Mouse (Mus musculus): ENCODE measurements around the gene Sfrp5.

The Sfrp5 gene

DNA sequence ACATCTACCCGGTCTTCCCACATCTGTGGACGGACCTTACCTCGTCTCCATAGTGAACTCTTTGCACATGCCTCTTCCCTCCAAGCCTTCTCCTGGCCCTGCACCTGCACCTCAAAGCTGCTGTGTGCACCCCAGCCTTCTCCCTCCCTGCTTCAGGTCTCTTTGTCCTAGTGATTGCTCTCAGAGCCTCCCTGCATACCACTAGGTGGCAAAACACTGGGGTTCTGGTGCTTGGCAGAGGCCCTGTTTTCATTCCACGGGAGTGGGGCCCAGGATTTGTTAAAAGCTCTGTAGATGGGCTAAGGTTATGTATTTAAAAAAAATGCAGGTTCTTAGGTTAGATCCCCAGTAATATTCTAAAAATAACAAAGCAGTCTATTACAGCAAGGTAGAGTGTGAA, 5.0 kb downstream of the Sfrp5 start:
- DNase-seq, result no peak

- DNase-seq, result no peak
These were observed 5.7 kb downstream of the Sfrp5 start for GRCm38 (mm10) chr19:42196378-42196777.

DNA sequence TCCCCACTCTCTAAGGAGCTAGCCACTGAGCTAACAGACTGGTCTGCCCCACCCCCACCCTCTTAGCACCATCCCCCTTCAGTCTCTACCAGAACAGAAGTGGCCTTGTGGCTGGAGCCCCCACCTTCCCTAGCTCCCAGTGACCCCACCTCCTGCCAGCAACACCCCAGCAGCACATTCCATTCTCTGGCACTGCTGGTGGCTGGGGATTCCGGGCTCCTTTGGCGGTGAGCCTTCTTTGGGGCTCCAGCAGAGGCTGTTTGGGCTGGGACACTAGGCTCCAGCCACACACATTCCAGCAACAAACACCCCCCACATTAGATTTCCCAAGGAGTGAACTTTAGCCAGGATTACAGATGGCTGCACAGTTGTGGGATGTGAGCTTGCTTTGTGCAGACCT, 8.7 kb downstream of the Sfrp5 start:
- no peak for DNase-seq

DNA sequence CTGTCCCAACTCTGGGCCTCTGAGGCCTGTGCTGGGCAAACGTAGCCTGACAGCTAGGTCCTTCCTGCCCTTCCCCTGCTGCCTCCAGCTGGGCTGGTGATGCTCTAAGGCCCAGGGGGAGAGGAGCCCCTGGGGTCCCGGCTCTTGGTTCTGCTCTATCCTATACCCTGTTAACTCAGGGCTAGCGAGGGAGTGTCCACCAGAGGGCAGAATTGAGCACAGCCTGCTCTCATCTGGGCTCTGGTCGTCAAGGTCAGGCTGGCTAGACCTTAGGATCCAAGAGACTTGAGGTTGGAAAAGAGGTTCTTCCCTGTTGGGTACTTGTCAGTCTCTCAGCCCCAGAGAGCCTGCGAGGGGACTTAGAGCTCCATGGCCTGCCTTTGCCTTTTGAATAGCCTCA, 11.6 kb downstream of the Sfrp5 start:
- DNase-seq, result peak; percentile 51

DNA sequence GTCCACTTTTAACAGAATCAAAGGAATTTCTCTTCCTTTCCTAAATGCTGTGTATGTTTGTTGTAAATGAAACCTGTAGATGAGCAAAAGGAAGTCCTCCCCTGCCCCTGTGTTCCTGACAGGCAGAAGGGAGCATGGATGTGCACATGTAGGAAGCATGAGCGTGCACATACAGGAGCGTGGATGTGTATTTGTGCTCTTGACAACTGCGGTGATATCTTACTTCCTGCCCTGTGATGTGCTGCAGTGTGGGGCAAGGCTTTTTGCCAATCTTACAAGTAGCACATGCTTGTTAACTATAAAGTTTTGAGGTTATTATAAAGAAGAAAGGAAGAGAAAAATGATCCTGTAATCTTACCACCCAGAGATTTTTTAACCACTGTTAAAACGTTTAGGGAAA, 12.3 kb downstream of the Sfrp5 start:
- no peak for DNase-seq

- DNase-seq, result no peak
These were observed 19.4 kb downstream of the Sfrp5 start for GRCm38 (mm10) chr19:42182673-42183072.

GRCm38 (mm10) chr19:42179356-42179755, 22.7 kb downstream of the Sfrp5 start:
- DNase-seq, result no peak

GRCm38 (mm10) chr19:42177461-42177860, 24.6 kb downstream of the Sfrp5 start:
- no peak for DNase-seq

- no peak for DNase-seq
These were observed 25.2 kb downstream of the Sfrp5 start for GRCm38 (mm10) chr19:42176841-42177240.

- DNase-seq, result peak; percentile 93
These were observed 31.8 kb downstream of the Sfrp5 start for GRCm38 (mm10) chr19:42170025-42170969.

DNA sequence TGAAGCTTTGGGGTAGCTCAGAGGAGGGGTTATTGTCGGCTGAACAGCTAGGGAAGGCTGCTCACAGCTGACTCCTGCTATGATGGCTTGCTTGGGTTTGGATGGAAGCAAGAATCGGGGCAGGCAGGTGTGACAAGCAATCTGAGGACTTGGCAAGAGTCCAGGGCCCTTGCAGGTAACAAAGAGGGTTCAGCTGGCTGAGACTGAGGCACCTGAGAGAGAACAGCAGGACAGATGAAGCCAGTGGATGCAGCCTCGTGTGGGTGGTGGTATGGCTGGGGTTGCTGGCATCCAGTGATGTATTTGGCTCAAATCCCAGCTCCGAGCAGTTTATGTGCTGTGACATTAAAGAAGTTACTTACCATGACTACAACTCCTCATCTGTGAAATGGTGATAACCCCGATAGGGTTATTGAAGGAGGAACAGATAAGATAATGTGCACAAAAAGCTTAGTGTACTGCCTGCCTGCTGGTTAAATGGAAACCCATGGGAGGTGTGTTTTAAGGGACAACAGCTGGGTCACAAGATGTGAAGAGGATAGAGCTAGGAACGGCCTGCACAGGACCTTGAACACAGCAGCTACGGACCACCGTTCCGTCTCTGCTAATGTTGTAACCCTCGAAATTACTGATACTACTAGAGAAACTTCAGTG, 32.6 kb downstream of the Sfrp5 start:
- no peak for DNase-seq

DNA sequence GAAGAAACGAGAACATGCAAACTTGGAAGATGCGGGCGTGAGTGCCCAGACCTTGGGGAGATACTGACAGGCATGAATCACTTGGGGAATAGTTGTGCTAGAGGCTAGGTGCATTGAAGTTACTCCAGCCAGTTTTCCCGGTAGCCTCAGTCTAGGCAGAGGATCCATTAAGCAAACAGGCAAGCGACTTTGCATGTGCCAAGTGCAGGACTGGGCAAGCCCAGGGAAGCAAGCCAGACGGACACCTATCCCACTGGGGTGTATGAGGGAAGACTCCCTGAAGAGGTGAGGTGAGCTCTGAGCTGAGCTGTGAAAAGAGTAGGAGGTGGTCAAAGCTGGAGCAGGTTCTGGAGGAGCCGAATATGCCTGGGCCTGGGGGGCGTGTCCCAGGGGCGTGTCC, 34.6 kb downstream of the Sfrp5 start:
- no peak for DNase-seq

GRCm38 (mm10) chr19:42166766-42167165, 35.3 kb downstream of the Sfrp5 start:
- no peak for DNase-seq

DNA sequence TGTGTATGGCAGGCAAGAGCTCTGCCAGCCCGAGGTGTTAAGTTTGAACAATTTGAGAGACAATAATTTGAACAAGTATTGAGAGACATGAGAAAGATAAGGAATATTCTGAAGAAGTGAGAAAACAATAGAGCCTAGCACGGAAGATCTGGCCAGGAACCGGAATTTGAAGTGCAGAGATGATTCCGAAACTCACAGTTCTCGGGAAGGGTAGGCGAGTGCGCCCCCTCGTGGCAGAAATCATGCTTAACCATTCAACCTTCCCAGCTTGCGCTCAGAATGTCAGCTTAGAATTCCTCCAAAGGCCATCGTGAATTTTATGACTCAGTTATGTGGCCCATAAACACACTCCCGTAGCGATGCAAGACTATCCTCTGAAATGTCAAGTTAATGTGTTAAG, 35.9 kb downstream of the Sfrp5 start:
- peak; percentile 95 for DNase-seq

DNA sequence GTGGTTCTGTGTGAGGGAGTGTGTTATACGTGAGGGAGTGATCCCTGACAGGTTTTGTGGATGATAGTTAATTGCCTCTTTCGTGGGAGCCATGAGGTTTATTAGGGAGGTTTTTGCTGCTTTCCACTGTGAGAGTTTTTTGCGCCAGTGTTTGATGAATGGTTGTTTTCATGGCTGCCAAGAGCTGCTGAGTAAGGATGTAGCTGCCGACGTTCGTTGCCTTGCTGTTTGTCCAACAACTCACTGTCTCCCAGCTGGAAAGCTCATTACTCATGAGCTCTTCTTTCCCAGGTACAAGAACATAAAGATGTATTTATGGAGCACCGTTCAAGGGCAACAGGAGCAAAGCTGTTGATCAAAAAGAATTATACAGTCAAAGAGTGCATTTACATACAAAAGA, 37.9 kb downstream of the Sfrp5 start:
- DNase-seq, result no peak

DNA sequence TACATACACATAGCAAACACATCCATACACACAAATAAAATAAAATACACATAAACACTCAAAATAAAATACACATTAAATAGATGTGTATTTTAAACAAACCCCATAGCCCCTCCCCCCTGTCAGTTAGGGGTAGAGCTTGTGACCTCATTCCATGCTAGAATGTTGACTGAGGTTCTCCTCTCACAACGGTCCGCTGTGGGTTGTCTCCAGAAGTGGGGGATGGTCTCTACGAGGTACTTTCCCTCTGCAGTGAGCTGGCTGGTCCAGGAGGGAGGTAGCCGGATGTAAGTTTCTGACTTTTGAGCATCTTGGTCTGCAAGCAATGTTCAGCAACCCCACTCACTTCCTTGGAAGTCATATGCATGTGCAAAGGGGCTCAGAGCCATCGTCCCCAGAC, 38.3 kb downstream of the Sfrp5 start, which contains the start of gene Zfyve27:
Gene Zfyve27 (plus strand): TSS at position 188 of the 400 bp plus-strand sequence.
- DNase-seq, result no peak

DNA sequence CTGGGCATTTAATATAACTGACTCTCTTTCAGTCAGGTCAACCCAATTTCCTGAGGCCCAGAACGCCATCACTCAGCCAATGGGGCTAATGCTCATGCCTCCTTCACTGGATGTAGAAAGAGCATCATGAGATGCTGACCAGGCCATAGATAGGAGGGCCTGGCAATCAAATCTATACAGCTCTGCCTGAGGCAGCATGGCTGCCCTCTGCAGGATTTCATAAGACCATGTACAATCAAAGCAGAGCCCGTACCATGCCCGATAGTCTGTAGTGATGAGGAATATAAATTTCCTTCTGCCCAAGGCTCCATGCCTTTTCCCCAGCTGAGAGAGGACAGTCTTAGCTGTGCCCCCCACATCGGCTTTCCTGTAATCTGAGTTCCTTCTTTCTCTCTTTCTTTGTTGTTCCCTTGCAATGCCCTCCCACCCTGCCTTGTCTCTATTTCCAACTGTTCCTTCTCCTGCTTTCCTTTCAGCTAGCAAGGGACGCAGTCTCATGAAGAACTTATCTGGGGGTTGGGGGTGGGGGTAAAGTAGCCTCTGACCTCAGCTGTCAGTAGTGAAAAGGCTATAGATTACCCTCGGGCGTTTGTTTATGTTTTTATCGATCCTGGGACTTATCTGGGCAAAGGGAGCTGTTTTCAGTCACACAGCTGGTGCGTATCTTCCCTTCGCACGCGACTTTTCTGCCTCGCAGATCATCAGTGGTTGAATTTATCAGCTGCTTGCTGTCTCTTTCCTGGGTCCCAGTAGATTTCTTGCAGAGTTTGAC, 43.6 kb downstream of the Sfrp5 start:
- DNase-seq, result no peak

GRCm38 (mm10) chr19:42157493-42158237, 44.4 kb downstream of the Sfrp5 start:
- no peak for DNase-seq

- peak; percentile 85 for DNase-seq
These were observed 50.1 kb downstream of the Sfrp5 start for GRCm38 (mm10) chr19:42151990-42152389.

- no peak for DNase-seq
These were observed 53.5 kb downstream of the Sfrp5 start for GRCm38 (mm10) chr19:42148569-42148860.
